Mouse (Mus musculus): ENCODE data around the gene Oaz3. TPM values are rescaled to one million over a fixed set of nuclear protein-coding genes. Genes with fewer than 3 reads are reported as not detected.

Oaz3 gene
- polyA plus RNA-seq, 1 experiment from 2014 or later, result 0.36 TPM

DNA sequence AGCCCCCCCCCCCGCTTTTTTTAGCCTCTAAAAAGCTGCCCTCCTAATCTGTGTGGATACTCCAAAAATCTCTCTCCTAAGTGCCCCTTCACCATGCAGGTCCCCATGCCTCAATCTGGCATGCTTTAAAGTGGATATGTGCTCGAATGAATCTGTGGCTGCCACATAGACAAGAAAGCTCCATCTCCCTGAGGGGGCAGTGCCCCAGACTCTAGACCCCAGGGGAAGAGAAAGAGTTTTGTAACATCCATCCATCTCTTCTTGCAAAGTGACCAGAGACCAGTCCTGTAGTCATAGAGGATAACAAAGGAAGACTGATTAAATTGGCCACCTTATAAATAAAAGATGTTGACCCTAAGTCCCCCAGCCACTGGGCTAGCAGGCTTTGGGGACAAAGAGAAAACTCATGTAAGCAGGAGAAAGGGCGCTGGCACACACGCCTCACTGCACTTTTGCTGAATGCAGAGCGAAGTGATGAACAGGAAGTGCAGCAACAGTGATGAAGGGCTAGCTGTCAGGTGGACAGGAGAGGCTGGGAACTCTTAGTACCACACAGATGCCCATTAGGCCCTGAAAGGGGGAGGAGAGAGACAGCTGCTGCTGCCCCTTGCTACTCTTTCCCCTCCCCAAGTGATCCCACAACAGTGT is 43.9 kb downstream of the Oaz3 start:
- peak overlapping the region; percentile 61 for H3K9ac ChIP-seq (replicated peaks; ENCODE audit: low read length)
- no peaks in the 10 kb centered on the region for H3K36me3 ChIP-seq (ENCODE audit: control insufficient read depth, insufficient read depth, low read length)
- H3K27me3 ChIP-seq (ENCODE audit: control insufficient read depth, insufficient read depth, low read length), result no peaks in the 10 kb centered on the region
- WGBS, result 20% methylated on average over 5 of the region's 5 CpGs
- no peak; the same call in 1 of the 2 replicates for ATAC-seq (ENCODE audit: low FRiP score, low TSS enrichment)
- H3K4me3 ChIP-seq (replicated peaks; ENCODE audit: low read depth, low read length), result peak overlapping the region; percentile 35
- peak; percentile 25 for DNase-seq
- no peaks in the 10 kb centered on the region for H3K9me3 ChIP-seq (ENCODE audit: control insufficient read depth, low read length)
- H3K27ac ChIP-seq (replicated peaks; ENCODE audit: low read depth, low read length), result no peak overlapping the region
- H3K4me2 ChIP-seq (ENCODE audit: low read length), result peak overlapping the region; percentile 71
- H3K4me1 ChIP-seq (ENCODE audit: control insufficient read depth, insufficient read depth, low read length), result peaks cover 12% of the 10 kb centered on the region; the same call in 1 of the 2 replicates

DNA sequence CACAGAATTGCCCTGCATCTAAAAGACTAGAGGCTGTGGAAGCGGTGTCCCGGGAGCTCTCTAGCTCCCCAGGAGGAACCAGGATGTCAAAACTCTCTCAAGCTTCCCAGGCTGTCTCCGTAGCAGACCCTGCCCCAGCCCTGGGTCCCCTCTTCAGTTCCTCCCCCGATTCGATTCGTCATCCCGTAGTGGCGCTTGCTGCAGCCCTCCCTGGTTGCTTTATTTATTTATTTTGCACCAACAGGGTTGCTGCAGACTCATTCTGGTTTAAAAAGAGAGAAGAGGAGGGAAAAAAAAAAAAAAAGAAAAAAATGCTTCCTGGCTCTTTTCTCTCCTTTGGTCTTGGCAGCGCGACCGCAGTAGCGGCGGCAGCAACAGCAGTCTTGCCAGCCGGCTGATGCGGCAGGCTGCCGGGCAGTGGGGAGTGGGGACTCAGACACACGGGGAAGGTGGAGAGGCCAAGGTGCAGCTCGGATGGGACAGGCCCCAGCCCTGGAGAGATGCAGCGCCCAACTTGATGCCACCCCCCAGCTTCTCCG is 44.7 kb downstream of the Oaz3 start:
- DNase-seq (peak; percentile 75), ATAC-seq (ENCODE audit: low FRiP score, low TSS enrichment) (peak; percentile 69; the same call in 1 of the 2 replicates)
- peak overlapping the region; percentile 71 for H3K4me2 ChIP-seq (ENCODE audit: low read length)
- H3K36me3 ChIP-seq (ENCODE audit: control insufficient read depth, insufficient read depth, low read length), result no peaks in the 10 kb centered on the region
- WGBS, result 2% methylated on average over 17 of the region's 20 CpGs
- H3K27ac ChIP-seq (replicated peaks; ENCODE audit: low read depth, low read length), result no peak overlapping the region
- H3K27me3 ChIP-seq (ENCODE audit: control insufficient read depth, insufficient read depth, low read length), result no peaks in the 10 kb centered on the region
- H3K9ac ChIP-seq (replicated peaks; ENCODE audit: low read length), result peak overlapping the region; percentile 61
- peak overlapping the region; percentile 35 for H3K4me3 ChIP-seq (replicated peaks; ENCODE audit: low read depth, low read length)
- H3K9me3 ChIP-seq (ENCODE audit: control insufficient read depth, low read length), result no peaks in the 10 kb centered on the region
- H3K4me1 ChIP-seq (ENCODE audit: control insufficient read depth, insufficient read depth, low read length), result peaks cover 12% of the 10 kb centered on the region; the same call in 1 of the 2 replicates

DNA sequence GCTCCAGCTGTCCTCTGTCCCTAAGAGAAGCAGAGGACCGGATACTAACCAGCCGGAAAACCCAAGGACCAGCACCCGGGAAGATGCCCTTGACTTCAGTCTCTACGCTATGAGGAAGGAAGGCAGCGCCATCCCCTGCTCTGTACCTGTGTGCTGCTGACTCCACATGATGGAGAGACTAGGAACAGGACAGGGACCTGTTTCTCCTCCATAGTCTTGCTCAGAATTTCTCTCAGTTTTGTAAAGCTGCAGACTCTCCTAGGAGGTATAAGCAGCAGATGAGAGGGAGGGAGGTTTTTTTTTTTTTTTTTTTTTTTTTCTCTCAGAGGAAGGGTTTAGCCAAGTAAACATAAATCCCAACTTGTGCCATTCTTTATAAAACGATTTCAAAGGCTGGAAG is 45.5 kb downstream of the Oaz3 start, which contains the start of gene Lingo4:
Lingo4 (plus strand) TSS at position 301 of the 400 bp plus-strand sequence.
- peak within 1 kb of the TSS; percentile 71 for H3K4me2 ChIP-seq (ENCODE audit: low read length)
- peak within 1 kb of the TSS; percentile 61 for H3K9ac ChIP-seq (replicated peaks; ENCODE audit: low read length)
- no peaks in the 10 kb centered on the region for H3K9me3 ChIP-seq (ENCODE audit: control insufficient read depth, low read length)
- no peaks in the 10 kb centered on the region for H3K27me3 ChIP-seq (ENCODE audit: control insufficient read depth, insufficient read depth, low read length)
- WGBS, result 75% methylated on average over 6 of the region's 6 CpGs
- no peak for DNase-seq
- H3K27ac ChIP-seq (replicated peaks; ENCODE audit: low read depth, low read length), result no peak within 1 kb of the TSS
- peak within 1 kb of the TSS; percentile 35 for H3K4me3 ChIP-seq (replicated peaks; ENCODE audit: low read depth, low read length)
- H3K4me1 ChIP-seq (ENCODE audit: control insufficient read depth, insufficient read depth, low read length), result peaks cover 12% of the 10 kb centered on the region; the same call in 1 of the 2 replicates
- no peak for ATAC-seq (ENCODE audit: low FRiP score, low TSS enrichment)
- no peaks in the 10 kb centered on the region for H3K36me3 ChIP-seq (ENCODE audit: control insufficient read depth, insufficient read depth, low read length)

DNA sequence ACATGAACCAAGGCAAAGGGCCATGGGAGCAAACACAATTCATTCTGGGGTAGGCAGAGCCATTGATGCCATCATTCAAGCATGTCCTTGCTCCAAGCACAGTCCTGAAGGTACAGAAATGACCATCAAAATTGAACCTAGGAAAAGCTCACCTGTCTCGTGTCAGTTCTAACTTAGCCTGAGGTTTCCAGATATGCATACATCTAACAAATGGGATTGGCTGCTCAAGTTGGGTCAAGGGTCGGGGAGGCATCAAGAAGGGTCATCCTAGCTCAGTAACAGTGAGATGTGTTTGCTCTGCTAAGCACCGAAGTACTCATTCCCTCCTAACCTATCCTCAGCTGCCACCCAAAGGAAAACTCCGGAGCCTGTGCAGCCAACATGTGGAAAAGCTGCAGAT is 46.9 kb downstream of the Oaz3 start:
- Histone ChIP-seq H3K4me2 (ENCODE audit: low read length) (no peak overlapping the region), H3K27me3 (ENCODE audit: control insufficient read depth, insufficient read depth, low read length) (no peaks in the 10 kb centered on the region), H3K4me1 (ENCODE audit: control insufficient read depth, insufficient read depth, low read length) (peaks cover 12% of the 10 kb centered on the region; the same call in 1 of the 2 replicates), H3K9me3 (ENCODE audit: control insufficient read depth, low read length) (no peaks in the 10 kb centered on the region), H3K4me3 (replicated peaks; ENCODE audit: low read depth, low read length) (no peak overlapping the region), H3K36me3 (ENCODE audit: control insufficient read depth, insufficient read depth, low read length) (no peaks in the 10 kb centered on the region), H3K27ac (replicated peaks; ENCODE audit: low read depth, low read length) (no peak overlapping the region), H3K9ac (replicated peaks; ENCODE audit: low read length) (no peak overlapping the region)
- no peak for ATAC-seq (ENCODE audit: low FRiP score, low TSS enrichment)
- 86% methylated on average over 4 of the region's 4 CpGs for WGBS
- no peak for DNase-seq

DNA sequence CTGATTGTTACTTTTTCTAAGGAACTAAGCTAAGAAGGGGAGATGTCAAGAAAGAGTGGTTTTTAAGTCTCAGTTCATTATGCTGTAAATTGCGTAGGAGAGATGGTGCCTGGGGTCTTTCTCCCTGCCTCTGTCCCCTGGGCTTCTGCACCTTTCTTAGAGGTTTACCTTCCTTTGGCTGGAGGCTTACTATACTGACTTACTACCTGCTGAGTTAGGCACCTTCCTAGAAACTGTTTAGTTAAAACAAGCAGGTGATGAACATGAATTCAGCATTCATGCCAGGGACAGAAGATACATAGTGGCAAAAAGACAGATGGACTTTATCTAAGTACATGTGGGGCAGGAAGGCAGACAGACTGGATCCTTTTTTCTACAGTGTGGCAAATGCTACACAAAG is 47.4 kb downstream of the Oaz3 start:
- no peaks in the 10 kb centered on the region for H3K36me3 ChIP-seq (ENCODE audit: control insufficient read depth, insufficient read depth, low read length)
- ATAC-seq (ENCODE audit: low FRiP score, low TSS enrichment) (no peak), DNase-seq (no peak)
- H3K27ac ChIP-seq (replicated peaks; ENCODE audit: low read depth, low read length), result no peak overlapping the region
- H3K4me3 ChIP-seq (replicated peaks; ENCODE audit: low read depth, low read length), result no peak overlapping the region
- no peaks in the 10 kb centered on the region for H3K9me3 ChIP-seq (ENCODE audit: control insufficient read depth, low read length)
- no peak overlapping the region for H3K4me2 ChIP-seq (ENCODE audit: low read length)
- H3K9ac ChIP-seq (replicated peaks; ENCODE audit: low read length), result no peak overlapping the region
- H3K27me3 ChIP-seq (ENCODE audit: control insufficient read depth, insufficient read depth, low read length), result no peaks in the 10 kb centered on the region
- H3K4me1 ChIP-seq (ENCODE audit: control insufficient read depth, insufficient read depth, low read length), result peaks cover 12% of the 10 kb centered on the region; the same call in 1 of the 2 replicates
- WGBS, result 61% methylated on average over 1 of the region's 1 CpGs

DNA sequence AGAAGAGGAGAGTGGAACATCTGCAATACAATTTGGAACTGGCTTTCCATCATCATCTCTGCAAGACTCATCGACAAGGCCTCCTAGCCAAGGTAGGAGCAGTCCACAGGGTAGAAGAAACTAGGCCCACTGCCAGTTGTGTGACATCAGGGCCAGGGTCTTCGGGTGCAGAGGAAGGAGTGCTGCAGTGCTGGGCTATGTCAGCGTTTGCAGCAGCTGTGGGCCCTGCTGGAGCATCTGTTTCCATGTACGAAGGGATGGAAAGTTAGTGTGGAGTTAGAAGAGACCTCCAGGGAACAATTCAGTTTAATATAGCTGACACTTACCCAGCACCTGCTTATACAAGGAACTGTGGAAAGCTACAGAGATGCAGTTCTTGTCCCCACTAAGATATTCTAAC is 50.7 kb downstream of the Oaz3 start:
- H3K27me3 ChIP-seq (ENCODE audit: control insufficient read depth, insufficient read depth, low read length), result no peaks in the 10 kb centered on the region
- no peaks in the 10 kb centered on the region for H3K36me3 ChIP-seq (ENCODE audit: control insufficient read depth, insufficient read depth, low read length)
- H3K4me1 ChIP-seq (ENCODE audit: control insufficient read depth, insufficient read depth, low read length), result no peaks in the 10 kb centered on the region
- no peak overlapping the region for H3K4me3 ChIP-seq (replicated peaks; ENCODE audit: low read depth, low read length)
- H3K9me3 ChIP-seq (ENCODE audit: control insufficient read depth, low read length), result no peaks in the 10 kb centered on the region
- H3K4me2 ChIP-seq (ENCODE audit: low read length), result no peak overlapping the region
- DNase-seq, result no peak
- 78% methylated on average over 4 of the region's 4 CpGs for WGBS
- H3K27ac ChIP-seq (replicated peaks; ENCODE audit: low read depth, low read length), result no peak overlapping the region
- no peak overlapping the region for H3K9ac ChIP-seq (replicated peaks; ENCODE audit: low read length)
- ATAC-seq (ENCODE audit: low FRiP score, low TSS enrichment), result no peak

DNA sequence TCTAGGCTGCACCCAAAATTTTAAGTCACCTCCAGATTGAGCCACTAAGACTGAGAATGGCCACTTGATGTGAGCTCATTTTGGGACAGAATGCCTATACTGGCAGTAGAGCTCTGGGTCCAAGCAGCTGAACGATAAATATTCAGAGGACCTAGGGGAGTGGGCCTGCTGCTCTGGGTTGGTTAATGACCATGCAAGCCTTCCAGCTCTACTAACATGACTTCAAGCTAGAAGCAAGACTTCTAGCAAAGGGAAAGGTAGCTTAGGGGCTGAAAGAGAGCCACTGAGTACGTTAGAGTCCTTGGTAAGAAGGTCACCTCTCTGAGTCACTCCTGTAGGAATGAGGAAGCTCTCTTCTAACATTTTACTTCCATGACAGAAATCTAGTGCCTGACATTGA is 51.6 kb downstream of the Oaz3 start:
- ATAC-seq (ENCODE audit: low FRiP score, low TSS enrichment) (no peak), DNase-seq (no peak)
- Histone ChIP-seq H3K36me3 (ENCODE audit: control insufficient read depth, insufficient read depth, low read length) (no peaks in the 10 kb centered on the region), H3K27me3 (ENCODE audit: control insufficient read depth, insufficient read depth, low read length) (no peaks in the 10 kb centered on the region), H3K9ac (replicated peaks; ENCODE audit: low read length) (no peak overlapping the region), H3K4me1 (ENCODE audit: control insufficient read depth, insufficient read depth, low read length) (no peaks in the 10 kb centered on the region), H3K4me2 (ENCODE audit: low read length) (no peak overlapping the region), H3K27ac (replicated peaks; ENCODE audit: low read depth, low read length) (no peak overlapping the region), H3K9me3 (ENCODE audit: control insufficient read depth, low read length) (no peaks in the 10 kb centered on the region), H3K4me3 (replicated peaks; ENCODE audit: low read depth, low read length) (no peak overlapping the region)
- WGBS, result 92% methylated on average over 2 of the region's 2 CpGs

DNA sequence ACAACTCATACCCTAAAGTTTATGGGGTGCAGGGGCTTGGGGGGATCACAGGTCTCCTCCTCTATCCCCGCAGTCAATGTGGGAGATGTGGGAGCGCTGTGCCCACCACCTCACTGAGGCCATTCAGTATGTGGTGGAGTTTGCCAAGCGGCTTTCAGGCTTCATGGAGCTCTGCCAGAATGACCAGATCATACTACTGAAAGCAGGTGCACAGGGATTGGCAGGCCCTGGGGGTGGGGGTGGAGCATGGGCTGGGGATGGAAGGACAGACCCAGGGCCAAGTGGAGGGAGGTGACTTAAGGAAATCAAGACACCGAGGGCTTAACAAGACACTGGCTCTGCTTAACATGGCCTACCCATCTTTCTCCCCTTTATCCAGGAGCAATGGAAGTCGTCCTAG is 52.7 kb downstream of the Oaz3 start:
- 85% methylated on average over 5 of the region's 5 CpGs for WGBS
- no peak overlapping the region for H3K4me2 ChIP-seq (ENCODE audit: low read length)
- no peak for DNase-seq

DNA sequence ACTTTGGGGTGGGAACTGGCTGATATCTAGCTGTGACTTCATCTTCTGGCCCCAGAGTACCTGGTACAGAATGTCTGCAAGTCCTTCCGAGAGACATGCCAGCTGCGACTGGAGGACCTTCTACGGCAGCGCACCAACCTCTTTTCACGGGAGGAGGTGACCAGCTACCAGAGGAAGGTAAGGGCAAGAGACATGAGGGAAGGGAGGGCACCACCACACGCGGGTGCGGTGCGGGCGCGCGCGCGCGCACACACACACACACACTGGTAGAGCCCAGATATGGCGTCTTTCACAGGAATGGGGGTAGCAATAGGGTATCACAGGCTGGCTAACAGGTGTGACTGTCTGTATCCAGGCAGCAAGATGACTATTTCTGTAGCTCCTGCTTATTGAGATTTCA is 54.3 kb downstream of the Oaz3 start:
- H3K27me3 ChIP-seq (ENCODE audit: control insufficient read depth, insufficient read depth, low read length), result no peaks in the 10 kb centered on the region
- 96% methylated on average over 16 of the region's 16 CpGs for WGBS
- no peak overlapping the region for H3K27ac ChIP-seq (replicated peaks; ENCODE audit: low read depth, low read length)
- no peak for DNase-seq
- H3K4me3 ChIP-seq (replicated peaks; ENCODE audit: low read depth, low read length), result no peak overlapping the region
- H3K36me3 ChIP-seq (ENCODE audit: control insufficient read depth, insufficient read depth, low read length), result no peaks in the 10 kb centered on the region
- no peaks in the 10 kb centered on the region for H3K4me1 ChIP-seq (ENCODE audit: control insufficient read depth, insufficient read depth, low read length)
- no peak for ATAC-seq (ENCODE audit: low FRiP score, low TSS enrichment)
- no peak overlapping the region for H3K4me2 ChIP-seq (ENCODE audit: low read length)
- no peaks in the 10 kb centered on the region for H3K9me3 ChIP-seq (ENCODE audit: control insufficient read depth, low read length)
- no peak overlapping the region for H3K9ac ChIP-seq (replicated peaks; ENCODE audit: low read length)

More for the DNA sequence above, 52.7 kb downstream of the Oaz3 start:
- ATAC-seq (ENCODE audit: low FRiP score, low TSS enrichment), result no peak
- H3K4me1 ChIP-seq (ENCODE audit: control insufficient read depth, insufficient read depth, low read length), result no peaks in the 10 kb centered on the region
- no peak overlapping the region for H3K4me3 ChIP-seq (replicated peaks; ENCODE audit: low read depth, low read length)
- no peaks in the 10 kb centered on the region for H3K36me3 ChIP-seq (ENCODE audit: control insufficient read depth, insufficient read depth, low read length)
- H3K27ac ChIP-seq (replicated peaks; ENCODE audit: low read depth, low read length), result no peak overlapping the region
- no peaks in the 10 kb centered on the region for H3K27me3 ChIP-seq (ENCODE audit: control insufficient read depth, insufficient read depth, low read length)
- H3K9ac ChIP-seq (replicated peaks; ENCODE audit: low read length), result no peak overlapping the region
- no peaks in the 10 kb centered on the region for H3K9me3 ChIP-seq (ENCODE audit: control insufficient read depth, low read length)
